Mouse (Mus musculus) hindlimb bud, embryonic 11.5 days (tissue): ENCODE measurements around the gene Deaf1.

ENCODE experiments used
- DNase-seq: peaks from one replicate; pipeline ENCODE4 v3.0.0-alpha.2; 2012; ENCODE audit warnings: low read depth, low spot score; ENCODE audit errors: extremely low spot score

Gene Deaf1

DNA sequence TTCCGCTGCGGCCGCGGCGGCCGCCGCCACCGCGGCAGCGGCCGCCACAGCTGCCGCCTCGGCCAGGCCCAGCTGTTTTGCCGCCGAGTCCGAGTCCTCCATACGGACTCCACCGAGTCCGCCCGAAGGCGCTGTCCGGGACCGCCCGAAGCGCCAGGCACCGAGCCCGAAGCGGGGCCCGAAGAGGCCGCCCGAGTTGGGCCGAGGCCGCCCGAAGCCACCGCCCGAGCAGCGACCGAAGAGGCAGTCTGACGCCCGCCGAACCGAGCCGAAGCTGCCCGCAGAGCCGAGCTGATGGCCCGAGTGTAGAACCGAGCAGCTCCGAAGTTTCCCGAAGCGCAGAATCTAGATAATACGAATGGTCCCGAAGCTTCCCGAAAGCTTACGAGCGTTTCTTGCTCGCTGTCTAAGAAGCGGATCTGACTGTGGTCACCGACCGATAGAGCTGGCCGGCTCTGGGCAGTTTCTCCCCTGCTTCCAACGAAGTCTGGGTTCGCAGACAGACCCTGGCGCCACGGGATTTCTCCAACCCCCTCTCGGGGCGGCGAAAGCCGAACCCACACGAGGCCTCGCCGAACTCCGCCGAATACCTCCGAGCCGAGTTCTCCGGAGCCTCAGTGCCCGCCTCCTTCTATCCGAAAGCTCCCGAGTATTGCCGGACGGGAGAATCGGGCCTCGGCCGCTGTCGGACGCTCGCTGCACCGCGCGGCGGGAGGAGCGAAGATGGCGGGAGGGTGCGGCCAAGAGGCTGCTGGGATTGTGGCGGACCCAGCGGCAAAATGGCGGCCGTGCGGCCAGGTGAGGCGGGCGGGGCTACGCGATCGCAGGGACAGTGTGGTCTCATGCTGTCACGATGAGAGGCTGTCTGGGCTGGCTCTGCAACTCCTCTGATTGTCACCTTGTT lies at the start of gene Deaf1, which contains the start of gene Tmem80:
TSS of gene Deaf1 (minus strand) at position 222 of the 904 bp plus-strand sequence.
TSS of gene Tmem80 (plus strand) at position 271 of the 904 bp plus-strand sequence.
- peak; percentile 91 for DNase-seq

DNA sequence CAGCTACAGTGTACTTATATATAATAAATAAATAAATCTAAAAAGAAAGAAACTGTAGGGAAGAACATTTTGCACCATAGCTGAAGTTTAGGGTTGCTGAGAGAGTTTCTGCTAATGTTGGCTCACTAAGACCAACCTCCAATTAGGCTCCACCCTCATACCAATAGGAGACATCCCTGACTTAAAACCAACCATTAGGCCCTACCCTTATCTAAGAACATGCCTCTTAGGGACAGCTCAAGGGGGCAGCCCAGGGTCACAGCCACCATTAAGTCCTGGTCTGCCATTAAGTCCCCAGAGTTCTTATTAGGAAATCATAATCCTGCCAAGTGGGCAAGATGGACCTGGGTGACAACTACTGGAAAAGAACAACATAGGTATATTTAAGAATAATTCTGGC lies 46.9 kb upstream of the Deaf1 start:
- DNase-seq, result no peak

GRCm38 (mm10) chr7:141373611-141374010 lies 46.1 kb upstream of the Deaf1 start:
- DNase-seq, result no peak

DNA sequence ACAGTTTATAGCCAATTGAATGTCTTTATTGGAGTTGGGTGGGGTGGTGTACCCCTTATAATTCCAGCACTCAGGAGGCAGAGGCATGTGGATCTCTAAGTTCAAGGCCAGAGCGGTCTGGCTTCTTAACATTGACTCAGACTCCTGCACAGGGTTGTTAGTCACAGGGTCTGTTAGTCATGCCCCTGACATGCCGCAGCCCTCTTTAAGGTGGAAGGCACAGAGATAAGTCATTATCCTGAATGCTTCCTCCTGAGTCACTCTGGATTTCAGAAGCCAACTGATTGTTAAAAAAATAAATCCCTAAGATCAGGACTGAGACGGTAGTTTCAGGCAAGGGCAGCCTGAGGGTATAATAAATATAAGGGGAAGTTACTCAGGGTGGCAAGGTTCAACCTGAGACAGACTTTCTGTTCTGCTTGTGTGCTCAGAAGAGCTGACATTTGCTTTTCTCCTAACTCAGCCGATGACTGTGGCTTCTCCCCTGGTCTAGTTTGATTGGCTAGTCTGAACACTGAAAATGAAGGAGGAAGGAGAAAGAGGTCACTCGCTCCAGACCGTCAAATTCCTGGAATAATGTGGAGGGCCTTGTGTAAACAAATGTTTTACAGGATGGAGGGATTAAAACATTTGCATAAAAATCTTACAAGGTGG lies 44.6 kb upstream of the Deaf1 start:
- no peak for DNase-seq

DNA sequence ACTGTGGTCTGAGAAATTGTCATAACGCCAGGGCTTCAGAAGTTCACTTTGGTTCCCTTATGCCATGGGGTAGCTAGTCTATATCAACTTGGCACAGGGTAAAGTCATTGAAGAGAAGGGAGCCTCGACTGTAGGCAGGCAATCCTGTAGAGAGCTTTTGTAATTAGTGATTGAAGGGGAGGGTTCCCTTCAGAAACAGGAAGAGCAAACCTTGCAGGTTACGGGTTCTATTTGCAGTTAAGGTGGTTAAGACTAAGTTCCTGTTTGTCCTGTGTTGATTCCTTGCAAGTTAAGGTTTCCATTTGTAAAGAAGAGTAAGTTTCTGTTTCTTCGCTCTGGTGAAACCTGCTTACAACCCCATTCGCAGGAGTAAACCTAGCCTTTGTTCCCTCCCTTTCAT lies 42.4 kb upstream of the Deaf1 start:
- no peak for DNase-seq

GRCm38 (mm10) chr7:141367358-141367757 lies 39.9 kb upstream of the Deaf1 start:
- DNase-seq, result no peak

GRCm38 (mm10) chr7:141365049-141365445 lies 37.6 kb upstream of the Deaf1 start:
- no peak for DNase-seq

DNA sequence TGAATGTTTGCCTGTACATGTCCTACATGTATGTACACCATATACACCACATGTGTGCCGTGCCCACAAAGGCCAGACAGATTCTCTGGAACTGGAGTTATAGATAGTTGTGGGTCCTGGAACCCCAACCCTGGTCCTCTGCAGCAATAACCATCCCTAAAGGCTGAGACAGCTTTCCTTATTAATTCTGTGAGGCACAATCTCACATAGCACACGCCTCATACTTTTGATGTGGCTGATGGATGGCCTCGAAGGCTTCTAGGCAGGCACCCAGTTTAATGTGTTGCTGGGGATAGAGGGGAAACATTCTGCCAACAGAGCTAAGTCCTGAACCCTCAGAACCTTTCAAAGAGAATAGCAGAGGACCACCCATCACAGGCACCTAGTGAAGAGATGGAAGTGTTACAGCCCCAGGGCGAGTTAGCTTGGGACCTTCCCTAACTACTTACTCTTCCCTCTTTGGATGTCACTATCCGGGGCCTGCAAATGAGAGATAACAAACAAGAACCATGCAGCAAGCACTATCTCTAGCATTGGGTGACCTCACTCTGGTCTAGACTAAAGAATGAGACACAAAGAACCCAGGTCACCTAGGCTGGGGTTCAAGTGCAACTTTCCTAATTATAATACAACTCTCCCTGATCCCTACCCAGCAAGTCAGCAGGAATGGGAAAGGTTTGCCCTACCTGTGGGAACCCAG lies 37.0 kb upstream of the Deaf1 start:
- DNase-seq, result no peak

DNA sequence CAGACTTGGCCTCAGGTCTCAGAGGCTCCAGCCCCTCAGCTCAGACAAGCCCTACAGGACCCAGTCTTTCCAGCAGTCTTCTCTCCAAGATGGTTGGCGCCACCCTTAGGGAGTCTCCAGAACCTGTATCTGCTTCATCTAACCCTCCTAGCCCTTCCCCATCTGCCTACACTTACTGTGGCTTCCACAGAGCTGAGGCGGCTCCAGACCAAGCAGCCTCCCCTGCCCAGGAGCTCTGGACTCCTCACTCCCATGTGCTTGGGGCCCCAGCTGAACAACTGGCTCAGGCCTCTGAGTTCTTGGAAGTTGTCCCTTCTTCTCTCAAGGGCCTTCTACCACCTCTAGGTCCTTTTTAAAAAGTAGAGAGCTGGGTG lies 36.2 kb upstream of the Deaf1 start:
- no peak for DNase-seq

- peak; percentile 50 for DNase-seq
Observed at GRCm38 (mm10) chr7:141363106-141363751, 35.7 kb upstream of the Deaf1 start.

- DNase-seq, result no peak
Observed at GRCm38 (mm10) chr7:141361510-141361909, 34.0 kb upstream of the Deaf1 start.

DNA sequence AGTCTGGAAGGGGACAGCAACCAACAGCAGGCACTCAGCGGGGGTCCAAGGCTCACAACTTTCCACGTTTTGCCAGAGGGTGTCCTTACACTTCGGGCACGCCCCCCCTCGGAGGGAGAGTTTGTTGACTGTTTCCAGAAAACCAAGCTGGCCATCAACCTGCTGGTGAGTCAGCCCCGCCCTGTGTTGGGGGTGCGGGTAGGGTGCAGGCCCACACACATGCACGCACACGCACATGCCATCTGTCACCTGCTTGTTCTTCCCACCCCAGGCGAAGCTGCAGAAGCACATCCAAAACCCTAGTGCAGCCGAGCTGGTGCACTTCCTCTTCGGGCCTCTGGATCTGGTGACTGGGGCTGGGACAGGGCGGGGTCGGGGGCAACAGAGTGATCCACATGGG lies 29.5 kb upstream of the Deaf1 start:
- no peak for DNase-seq

GRCm38 (mm10) chr7:141355626-141356326 lies 28.3 kb upstream of the Deaf1 start:
- DNase-seq, result no peak

DNA sequence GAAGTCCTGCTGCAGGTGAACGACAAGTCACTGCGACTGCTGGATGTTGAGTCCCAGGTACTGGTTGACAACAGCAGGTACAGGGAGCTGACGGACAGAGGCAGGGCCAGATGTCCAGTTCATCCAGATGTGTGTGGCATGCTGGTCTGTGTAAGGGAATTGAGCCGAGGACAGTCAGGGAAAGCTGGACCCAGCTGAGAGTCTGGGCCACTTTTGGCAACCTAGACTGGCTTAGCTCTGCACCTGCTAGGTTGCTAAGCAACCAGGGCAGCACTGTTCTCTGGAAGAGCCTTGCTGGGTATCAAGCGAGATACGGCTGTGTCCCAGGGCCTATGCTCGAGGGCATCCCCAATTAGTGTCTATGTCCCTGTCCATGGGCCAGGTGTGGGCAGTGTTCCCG lies 27.6 kb upstream of the Deaf1 start:
- no peak for DNase-seq

GRCm38 (mm10) chr7:141351061-141351460 lies 23.6 kb upstream of the Deaf1 start:
- DNase-seq, result no peak

DNA sequence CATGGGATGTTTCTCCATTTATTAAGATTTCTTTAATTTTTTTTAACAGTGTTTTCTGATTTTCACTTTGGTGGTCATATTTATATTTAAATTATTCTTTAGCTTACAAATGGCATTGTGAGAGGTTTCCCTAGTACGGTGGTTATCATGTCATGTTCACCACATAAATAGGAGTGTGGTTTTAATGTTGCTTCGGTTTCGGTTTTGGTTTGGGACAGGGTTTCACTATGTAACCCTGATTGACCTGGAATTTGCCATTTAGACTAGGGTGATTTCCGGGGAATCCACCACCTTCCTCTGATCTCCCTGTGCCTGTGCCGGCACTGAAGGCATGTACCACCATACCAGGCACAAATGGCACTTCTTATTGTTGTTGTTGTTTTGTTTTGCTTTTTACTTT lies 17.3 kb upstream of the Deaf1 start:
- no peak for DNase-seq

GRCm38 (mm10) chr7:141343696-141344095 lies 16.2 kb upstream of the Deaf1 start:
- DNase-seq, result no peak

GRCm38 (mm10) chr7:141343230-141343629 lies 15.7 kb upstream of the Deaf1 start:
- DNase-seq, result no peak

GRCm38 (mm10) chr7:141341689-141342226 lies 14.3 kb upstream of the Deaf1 start:
- DNase-seq, result no peak

DNA sequence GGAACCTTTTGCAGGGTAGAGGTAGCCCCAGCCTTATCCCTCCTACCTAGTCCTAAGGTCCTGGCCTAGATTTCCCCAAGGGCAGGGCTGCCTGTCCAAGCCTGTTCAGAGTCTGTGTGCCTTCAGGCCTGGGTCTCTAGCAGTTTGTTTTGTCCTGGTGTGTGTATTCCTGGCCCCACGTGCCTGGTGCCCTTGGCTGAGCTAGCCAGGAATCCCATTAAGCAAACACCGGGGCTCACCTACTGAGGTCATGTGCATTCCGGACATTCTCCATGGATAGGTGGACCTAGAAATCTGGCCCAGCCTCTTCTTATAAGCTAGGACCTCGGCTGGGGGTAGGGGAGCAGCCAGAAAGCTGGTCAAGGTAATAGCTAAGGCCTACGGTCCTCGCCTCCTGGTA lies 13.0 kb upstream of the Deaf1 start:
- no peak for DNase-seq
